Mouse (Mus musculus) megakaryocyte, embryonic 14.5 days (primary cell): ENCODE measurements around the gene Lefty2.

Experiments used
- FLI1 ChIP-seq: IDR thresholded peaks from 2 replicates; pipeline ENCODE4 v1.6.1; 2012; ENCODE audit warnings: low read length, inconsistent platforms, mixed read lengths
- GATA1 ChIP-seq: IDR thresholded peaks from 3 replicates; pipeline ENCODE4 v1.6.1; 2012; ENCODE audit warnings: mixed read lengths, low read length, inconsistent platforms, borderline replicate concordance

DNA sequence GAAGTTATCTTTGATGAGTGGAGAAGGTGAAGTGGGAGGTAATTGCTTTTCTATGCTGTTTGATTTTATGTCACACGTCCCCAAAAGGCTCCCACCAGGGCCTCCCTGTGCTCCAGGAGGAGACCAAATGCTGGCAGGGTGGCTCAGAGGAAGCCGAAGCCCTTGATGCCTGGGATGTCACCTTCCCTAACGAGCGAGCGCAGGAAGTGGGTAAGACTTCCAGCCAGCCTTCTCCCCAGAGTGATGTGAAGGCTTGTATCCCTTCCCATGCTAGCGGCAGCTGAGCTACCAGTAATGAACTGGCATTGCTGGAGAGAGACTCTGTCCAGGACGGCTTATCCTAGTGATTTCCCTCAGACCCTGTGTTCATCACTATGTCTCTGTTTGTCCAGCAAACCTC is 9.2 kb upstream of the Lefty2 start:
- TF ChIP-seq GATA1: no peak
- TF ChIP-seq FLI1: no peak
